Mouse (Mus musculus) v-Abl transformed pro-B cells (cell line): Measurements from ENCODE around the gene Oprl1.

ENCODE experiments used
- in situ Hi-C, 2 experiments: fragments of 400-800 bp; cut with MboI; formaldehyde crosslinking; loops; one replicate each; pipeline ENCODE4 v1.15.1; 2025; ENCODE audit not compliant: unreplicated experiment in 2 of 2

Gene Oprl1

GRCm38 (mm10) chr2:181714903-181715326, at the start of gene Oprl1:
TSS of gene Oprl1 (plus strand) at chr2:181715016.
- in situ Hi-C loops, result no loop called here

DNA sequence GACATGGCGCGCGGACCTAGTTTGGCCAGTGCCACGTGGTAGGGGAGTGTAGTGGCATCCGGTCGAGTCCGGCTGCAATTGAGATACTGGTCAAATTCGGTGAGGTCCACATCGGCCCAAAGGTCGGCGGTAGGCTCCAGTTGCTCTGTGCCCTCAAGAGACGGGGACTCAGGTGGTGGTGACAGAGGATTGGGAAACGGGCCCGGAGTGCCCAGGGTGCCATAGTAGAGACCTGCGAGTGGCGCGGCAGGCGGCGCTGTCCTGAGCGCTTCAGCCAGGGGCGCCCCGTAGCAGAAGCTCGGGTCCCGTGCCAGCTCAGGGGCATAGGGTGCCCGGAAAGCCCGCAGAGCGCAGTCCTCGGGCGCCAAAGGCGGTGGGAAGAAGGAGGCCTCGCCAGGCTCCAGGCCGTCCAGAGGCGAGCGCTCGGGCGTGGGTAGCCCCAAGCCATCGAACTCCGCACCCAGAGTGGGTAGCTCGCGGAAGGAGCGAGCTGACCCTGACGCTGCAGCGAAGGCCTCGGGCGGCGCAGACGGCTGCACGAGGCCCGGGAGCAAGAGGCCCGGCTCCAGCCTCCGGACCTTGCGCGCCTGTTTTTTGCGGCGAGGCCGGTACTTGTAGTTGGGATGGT, 44.4 kb upstream of the Oprl1 start:
- in situ Hi-C loops, result loop anchor here in 1 of 2 experiments (10.0 kb wide), 1 partner anchor 276 kb away; no protein-coding TSS in a partner anchor

- in situ Hi-C loops, result loop anchor here in 1 of 2 experiments (10.0 kb wide), 1 partner anchor 276 kb away; no protein-coding TSS in a partner anchor
Measured at GRCm38 (mm10) chr2:181670913-181671311, 43.9 kb upstream of the Oprl1 start.

DNA sequence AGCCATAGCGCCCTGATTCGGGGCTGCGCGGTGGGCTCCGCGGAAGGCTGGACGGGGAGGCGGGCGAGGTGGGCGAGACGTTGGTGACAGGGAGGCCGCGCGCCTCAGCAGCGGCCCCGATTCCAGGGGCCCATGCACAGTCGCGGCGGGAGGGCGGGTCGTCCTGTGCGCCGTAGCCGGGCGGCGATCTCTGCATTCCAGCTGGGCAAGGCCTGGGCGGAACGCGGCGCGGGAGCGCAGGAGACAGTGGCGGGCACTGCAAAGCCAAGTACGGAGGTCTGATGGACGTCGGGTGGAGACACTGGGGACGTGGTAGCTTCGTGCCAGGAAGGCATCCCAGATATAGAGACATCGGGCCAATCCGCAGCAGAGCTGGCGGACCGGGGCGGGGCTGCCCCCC, 43.5 kb upstream of the Oprl1 start, which contains the start of gene Sox18:
Gene Sox18, minus strand, starts transcription at position 315 of the 400 bp plus-strand sequence.
- in situ Hi-C loops, result loop anchor here in 1 of 2 experiments (10.0 kb wide), 1 partner anchor 277 kb away; no protein-coding TSS in a partner anchor

GRCm38 (mm10) chr2:181671984-181672383, 42.8 kb upstream of the Oprl1 start:
- in situ Hi-C loops, result loop anchor here in 1 of 2 experiments (10.0 kb wide), 1 partner anchor 277 kb away; no protein-coding TSS in a partner anchor

GRCm38 (mm10) chr2:181673501-181673900, 41.3 kb upstream of the Oprl1 start:
- in situ Hi-C loops, result loop anchor here in 1 of 2 experiments (10.0 kb wide), 1 partner anchor 279 kb away; no protein-coding TSS in a partner anchor

DNA sequence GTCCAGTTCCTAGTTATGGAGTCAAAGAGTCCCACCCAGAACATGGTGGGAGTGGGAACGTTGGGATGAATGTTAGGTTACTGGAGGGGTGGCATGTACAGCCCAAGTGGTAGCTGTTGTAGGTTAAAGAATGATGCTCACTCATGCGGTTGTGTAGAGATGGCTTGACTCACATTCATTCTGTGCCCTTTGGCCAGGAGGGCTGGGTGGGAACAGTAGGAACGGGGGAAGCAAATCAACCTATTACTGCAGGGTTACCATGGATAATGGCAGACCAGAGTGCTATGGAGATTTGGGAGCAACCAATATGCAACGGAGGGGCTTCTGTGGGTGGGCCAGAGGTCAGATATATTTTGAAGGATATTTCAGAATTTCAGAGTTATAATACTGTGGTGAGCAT, 39.9 kb upstream of the Oprl1 start:
- in situ Hi-C loops, result loop anchor here (5.0 to 10.0 kb wide), 3 partner anchors 33 to 283 kb away; no protein-coding TSS in a partner anchor

GRCm38 (mm10) chr2:181675454-181675853, 39.4 kb upstream of the Oprl1 start:
- in situ Hi-C loops, result loop anchor here (5.0 to 10.0 kb wide), 3 partner anchors 33 to 283 kb away; no protein-coding TSS in a partner anchor

- in situ Hi-C loops, result loop anchor here (5.0 to 10.0 kb wide), 3 partner anchors 34 to 284 kb away; no protein-coding TSS in a partner anchor
Measured at GRCm38 (mm10) chr2:181676424-181676823, 38.4 kb upstream of the Oprl1 start.

DNA sequence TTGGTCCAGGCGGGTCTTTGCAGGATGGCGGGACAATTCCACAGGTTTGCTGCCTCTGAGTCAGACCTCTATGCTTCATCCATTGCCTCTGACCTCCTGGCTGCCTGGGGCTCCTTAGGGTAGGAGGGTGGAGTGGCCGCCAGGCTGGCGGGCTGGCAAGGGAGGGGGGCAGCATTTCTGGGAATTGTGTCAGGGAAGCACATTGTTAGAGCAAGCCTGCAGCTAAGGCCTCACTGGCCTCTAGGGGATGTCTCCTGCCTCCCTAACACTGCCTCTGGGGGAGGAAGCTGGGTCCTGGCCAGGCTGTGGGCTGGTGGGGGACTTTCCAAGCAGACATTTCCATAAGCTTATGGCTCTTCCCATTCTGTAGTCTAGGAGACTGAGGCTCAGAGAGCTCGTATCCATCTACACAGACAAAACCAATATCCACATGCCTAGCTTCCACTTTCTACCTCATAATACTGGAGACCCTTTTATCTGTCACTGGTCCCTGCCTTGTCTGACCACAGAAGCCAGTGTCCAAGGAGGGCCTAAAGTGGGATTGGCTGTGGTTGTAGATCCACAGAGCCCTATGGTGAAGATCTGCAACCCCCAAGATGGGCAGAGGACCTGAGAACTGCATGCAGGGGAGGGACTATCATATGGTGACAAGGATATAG, 37.6 kb upstream of the Oprl1 start:
- in situ Hi-C loops, result loop anchor here (5.0 to 10.0 kb wide), 3 partner anchors 35 to 285 kb away; no protein-coding TSS in a partner anchor

- in situ Hi-C loops, result loop anchor here (5.0 to 10.0 kb wide), 3 partner anchors 35 to 285 kb away; no protein-coding TSS in a partner anchor
Measured at GRCm38 (mm10) chr2:181677755-181678098, 37.1 kb upstream of the Oprl1 start.

GRCm38 (mm10) chr2:181678780-181679179, 36.0 kb upstream of the Oprl1 start:
- in situ Hi-C loops, result loop anchor here (5.0 to 10.0 kb wide), 3 partner anchors 36 to 286 kb away; no protein-coding TSS in a partner anchor

DNA sequence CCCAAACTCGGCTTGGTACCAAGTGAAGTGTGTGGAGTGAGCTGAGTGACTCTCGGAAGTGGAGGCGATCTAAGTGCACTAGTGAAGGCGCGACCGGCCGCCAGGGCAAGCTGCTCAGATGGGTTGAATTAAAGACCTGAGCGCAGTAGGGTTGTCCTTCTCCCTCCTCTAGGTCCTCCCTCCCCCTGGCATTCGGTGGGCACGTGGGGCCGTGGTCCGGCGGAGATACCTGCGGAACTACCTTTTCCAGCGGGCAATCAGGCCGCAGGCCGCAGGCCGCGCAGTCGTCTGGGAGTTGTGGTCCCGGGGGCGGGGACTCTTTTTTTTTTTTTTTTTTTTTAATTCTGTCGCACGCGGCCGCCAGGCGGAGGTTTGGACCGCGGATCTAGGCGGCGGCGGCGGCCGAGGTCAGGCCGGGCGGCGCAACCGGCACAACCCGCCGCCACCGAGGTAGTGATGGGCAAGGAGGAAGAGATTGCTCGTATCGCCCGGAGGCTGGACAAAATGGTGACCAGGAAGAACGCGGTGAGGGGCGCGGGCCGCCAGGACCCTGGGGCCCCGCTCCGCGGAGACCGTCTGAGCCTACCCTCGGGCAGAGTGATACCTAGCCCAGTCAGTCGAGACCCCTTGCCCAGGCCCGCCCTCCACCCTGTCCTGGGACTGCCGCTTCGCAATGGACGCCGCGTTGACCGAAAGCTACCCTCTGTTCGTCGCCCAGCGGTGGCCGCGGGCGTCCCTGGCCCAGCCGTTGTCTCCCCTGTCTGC, 34.7 kb upstream of the Oprl1 start, which contains the start of gene Tcea2:
Gene Tcea2, plus strand, starts transcription at position 360 of the 765 bp plus-strand sequence.
- in situ Hi-C loops, result loop anchor here (5.0 to 10.0 kb wide), 4 partner anchors 38 to 288 kb away; partner anchors contain the start of gene Polr3k (in 1 of the 2)

DNA sequence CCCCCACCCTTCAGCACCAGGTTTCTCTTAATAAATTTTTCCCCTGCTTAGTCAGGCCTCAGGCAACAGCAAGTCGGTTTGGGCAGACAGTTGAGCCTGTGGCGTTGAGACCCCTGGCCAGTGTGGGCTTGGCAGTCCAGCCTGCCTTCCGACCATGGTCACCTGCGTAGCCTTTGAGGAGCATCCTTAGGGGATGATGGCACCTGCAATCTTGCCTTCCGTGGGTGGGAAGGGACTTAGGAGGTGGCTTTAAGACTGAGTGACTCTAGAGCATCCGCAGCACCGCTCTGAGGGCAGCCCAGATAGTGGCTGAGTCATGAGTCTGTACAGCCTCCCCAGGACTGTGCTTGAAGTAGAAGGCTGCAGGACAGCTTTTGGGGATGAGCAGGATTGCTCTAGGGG, 34.1 kb upstream of the Oprl1 start:
- in situ Hi-C loops, result loop anchor here in 1 of 2 experiments (10.0 kb wide), 1 partner anchor 184 kb away; the partner anchor contains the start of gene Polr3k

DNA sequence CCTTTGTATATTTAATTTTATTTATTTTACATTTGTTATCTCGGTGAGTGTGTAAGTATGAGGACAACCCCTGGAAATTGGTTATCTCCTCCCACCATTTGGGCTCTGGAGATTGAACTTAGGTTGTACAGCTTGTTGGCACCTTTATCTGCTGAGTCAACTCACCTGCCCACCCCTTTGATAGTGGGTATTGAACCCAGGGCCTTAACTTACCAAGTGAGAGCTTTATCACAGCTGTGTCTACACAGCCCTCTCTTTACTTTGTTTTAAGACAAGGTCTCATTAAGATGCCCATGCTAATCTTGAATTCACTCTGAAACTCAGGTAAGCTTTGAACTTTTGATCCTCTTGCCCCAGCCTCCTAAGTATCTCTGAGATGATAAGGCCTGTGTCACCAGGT, 32.8 kb upstream of the Oprl1 start:
- in situ Hi-C loops, result loop anchor here in 1 of 2 experiments (10.0 kb wide), 1 partner anchor 183 kb away; the partner anchor contains the start of gene Polr3k

DNA sequence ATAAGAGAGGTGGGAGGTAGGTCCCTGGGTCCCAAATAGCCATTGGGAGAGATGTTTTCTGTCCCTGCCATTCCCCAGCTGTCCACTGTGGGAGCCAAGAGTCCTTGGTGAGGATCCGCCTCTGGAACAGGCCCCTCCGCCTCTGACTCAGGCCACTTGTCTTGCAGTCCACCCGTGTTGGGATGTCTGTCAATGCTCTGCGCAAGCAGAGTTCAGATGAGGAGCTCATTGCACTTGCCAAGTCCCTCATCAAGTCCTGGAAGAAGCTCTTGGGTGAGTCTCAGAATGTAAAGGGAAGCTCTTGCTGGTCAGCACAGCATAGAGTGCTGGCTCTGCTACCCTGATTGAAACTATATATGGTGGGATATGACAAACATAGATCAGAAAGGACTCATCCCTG, 31.4 kb upstream of the Oprl1 start:
- in situ Hi-C loops, result loop anchor here in 1 of 2 experiments (10.0 kb wide), 1 partner anchor 181 kb away; the partner anchor contains the start of gene Polr3k

- in situ Hi-C loops, result loop anchor here in 1 of 2 experiments (10.0 kb wide), 1 partner anchor 180 kb away; the partner anchor contains the start of gene Polr3k
Measured at GRCm38 (mm10) chr2:181684713-181685112, 30.1 kb upstream of the Oprl1 start.

DNA sequence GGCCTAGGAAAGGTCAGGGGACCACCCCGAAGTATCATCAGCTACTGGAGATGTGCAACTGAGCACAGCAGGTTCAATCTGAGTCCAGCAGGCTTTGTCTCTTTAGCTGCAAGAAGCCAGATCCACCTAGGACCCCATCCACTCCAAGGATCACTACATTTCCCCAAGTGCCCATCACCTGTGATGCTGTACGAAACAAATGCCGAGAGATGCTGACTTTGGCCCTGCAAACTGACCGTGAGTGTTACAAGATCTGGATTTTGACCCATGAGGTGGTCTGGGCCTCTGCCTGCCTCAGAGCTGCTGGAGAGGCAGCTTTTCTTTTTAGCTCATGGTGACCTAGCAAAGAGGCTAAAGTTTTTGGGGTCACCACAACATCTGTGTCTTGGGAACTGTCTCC, 29.1 kb upstream of the Oprl1 start:
- in situ Hi-C loops, result loop anchor here in 1 of 2 experiments (10.0 kb wide), 1 partner anchor 179 kb away; the partner anchor contains the start of gene Polr3k

GRCm38 (mm10) chr2:181687586-181687985, 27.2 kb upstream of the Oprl1 start:
- in situ Hi-C loops, result loop anchor here in 1 of 2 experiments (10.0 kb wide), 1 partner anchor 177 kb away; the partner anchor contains the start of gene Polr3k
